Mouse (Mus musculus): ENCODE measurements around the gene Sf1. TPM values are rescaled to one million over a fixed set of nuclear protein-coding genes. Genes with fewer than 3 reads are reported as not detected.

Sf1 gene
- polyA plus RNA-seq, 1 experiment from 2014 or later: 91.7 TPM

- WGBS: 24% methylated on average over 5 of the region's 5 CpGs
- no peak overlapping the region for H3K9ac ChIP-seq (replicated peaks; ENCODE audit: low read depth, low read length)
- peak overlapping the region; percentile 18; the same call in 1 of the 2 replicates for H3K4me2 ChIP-seq (ENCODE audit: low read depth, low read length)
Measured at GRCm38 (mm10) chr19:6425595-6425994, 62.1 kb downstream of the Sf1 start.

DNA sequence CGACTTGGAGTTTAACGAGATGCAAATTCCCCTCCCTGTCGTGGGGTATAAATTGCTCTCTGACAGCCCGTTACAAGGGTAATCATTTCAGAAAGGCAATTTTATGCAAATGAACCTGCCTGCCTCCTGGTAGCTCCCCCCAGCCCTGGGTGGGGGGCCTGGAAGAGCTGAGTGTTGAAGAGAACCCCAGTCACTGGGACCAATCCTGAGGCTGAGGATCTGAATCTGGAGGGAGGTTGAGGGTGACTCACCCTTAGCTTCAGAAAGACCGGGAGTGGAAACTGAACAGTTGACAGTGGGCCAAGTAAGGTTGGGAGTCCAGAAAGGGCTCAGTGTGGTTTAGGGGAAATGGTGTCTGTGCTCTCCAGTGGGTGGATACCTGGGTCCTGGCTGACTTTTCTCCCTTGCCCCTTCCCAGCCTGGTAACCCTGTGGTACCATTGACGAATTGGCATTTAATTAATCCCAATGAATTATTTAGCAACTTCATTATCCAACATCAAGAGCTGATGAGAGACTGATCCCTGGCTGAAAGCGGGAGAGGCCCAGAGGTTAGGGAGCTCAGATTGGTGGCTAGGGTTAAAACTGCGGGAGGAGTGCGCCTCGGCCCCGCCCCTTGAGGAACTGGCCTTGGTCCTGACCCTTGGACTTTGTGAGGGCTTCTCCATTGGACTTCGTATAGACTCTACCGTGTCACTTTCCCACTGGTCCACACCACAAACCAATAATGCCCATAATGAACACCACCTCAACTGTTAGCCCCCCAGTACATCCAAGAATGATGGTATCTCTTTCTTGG, 63.4 kb downstream of the Sf1 start:
- Histone ChIP-seq H3K27me3 (ENCODE audit: control insufficient read depth, insufficient read depth, low read length) (peaks cover 7% of the 10 kb centered on the region; the same call in 1 of the 2 replicates), H3K36me3 (ENCODE audit: control insufficient read depth, insufficient read depth, low read length) (0 out of 2 replicates have a peak, but pooled peaks cover 5% of the 10 kb centered on the region), H3K9me3 (ENCODE audit: control insufficient read depth, low read length) (no peaks in the 10 kb centered on the region), H3K27ac (ENCODE audit: low read depth, low read length) (no peak overlapping the region), H3K9ac (replicated peaks; ENCODE audit: low read depth, low read length) (no peak overlapping the region), H3K4me2 (ENCODE audit: low read depth, low read length) (peak overlapping the region; percentile 42; the same call in 1 of the 2 replicates), H3K4me1 (ENCODE audit: control insufficient read depth, insufficient read depth, low read length) (peaks cover 54% of the 10 kb centered on the region), H3K4me3 (ENCODE audit: low read depth, low read length) (no peak overlapping the region)
- 10% methylated on average over 13 of the region's 13 CpGs for WGBS
- 0 out of 2 replicates have a peak, but pooled peaks have one; percentile 13 for ATAC-seq (ENCODE audit: low read depth)

More at GRCm38 (mm10) chr19:6425595-6425994, 62.1 kb downstream of the Sf1 start:
- Histone ChIP-seq H3K36me3 (ENCODE audit: control insufficient read depth, insufficient read depth, low read length) (0 out of 2 replicates have a peak, but pooled peaks cover 5% of the 10 kb centered on the region), H3K4me1 (ENCODE audit: control insufficient read depth, insufficient read depth, low read length) (peaks cover 67% of the 10 kb centered on the region), H3K27ac (ENCODE audit: low read depth, low read length) (no peak overlapping the region; the same call in 1 of the 2 replicates), H3K9me3 (ENCODE audit: control insufficient read depth, low read length) (no peaks in the 10 kb centered on the region), H3K4me3 (ENCODE audit: low read depth, low read length) (no peak overlapping the region), H3K27me3 (ENCODE audit: control insufficient read depth, insufficient read depth, low read length) (peaks cover 7% of the 10 kb centered on the region; the same call in 1 of the 2 replicates)
- ATAC-seq (ENCODE audit: low read depth): no peak

Small RNA genes within 50 kb of the gene (microRNA-seq; reads per million reads assigned to microRNA genes)
- gene Mir6989: not detected

Other genes starting within 250 kb of the Sf1 start
- gene Sac3d1, start 245.0 kb upstream of the Sf1 start, polyA plus RNA-seq (2014; fragmentation: Nextera tagmentation; extraction: Ambion mirVana): 52.1 and 53.1 TPM in 2 replicates
- gene Snx15, start 235.4 kb upstream of the Sf1 start, polyA plus RNA-seq (2014; fragmentation: Nextera tagmentation; extraction: Ambion mirVana): 63.9 and 72.8 TPM in 2 replicates
- gene Batf2, start 222.7 kb upstream of the Sf1 start, polyA plus RNA-seq (2014; fragmentation: Nextera tagmentation; extraction: Ambion mirVana): not detected in 2 replicates
- 114 and 123 TPM in 2 replicates for gene Arl2, start 222.1 kb upstream of the Sf1 start, polyA plus RNA-seq (2014; fragmentation: Nextera tagmentation; extraction: Ambion mirVana)
- gene Majin, start 179.3 kb upstream of the Sf1 start, polyA plus RNA-seq (2014; fragmentation: Nextera tagmentation; extraction: Ambion mirVana): 0.21 TPM in 1 of 2 replicates, not detected in the other
- not detected in 2 replicates for gene Gpha2, start 137.3 kb upstream of the Sf1 start, polyA plus RNA-seq (2014; fragmentation: Nextera tagmentation; extraction: Ambion mirVana)
- 150 and 154 TPM in 2 replicates for gene Ppp2r5b, start 127.8 kb upstream of the Sf1 start, polyA plus RNA-seq (2014; fragmentation: Nextera tagmentation; extraction: Ambion mirVana)
- 16.0 and 16.1 TPM in 2 replicates for gene Atg2a, start 122.0 kb upstream of the Sf1 start, polyA plus RNA-seq (2014; fragmentation: Nextera tagmentation; extraction: Ambion mirVana)
- 53.4 and 74.8 TPM in 2 replicates for gene Ehd1, start 87.0 kb upstream of the Sf1 start, polyA plus RNA-seq (2014; fragmentation: Nextera tagmentation; extraction: Ambion mirVana)
- 0.61 and 0.71 TPM in 2 replicates for gene Cdc42bpg, start 57.2 kb upstream of the Sf1 start, polyA plus RNA-seq (2014; fragmentation: Nextera tagmentation; extraction: Ambion mirVana)
- 36.8 and 43.9 TPM in 2 replicates for gene Men1, start 28.7 kb upstream of the Sf1 start, polyA plus RNA-seq (2014; fragmentation: Nextera tagmentation; extraction: Ambion mirVana)
- gene Map4k2, start 22.6 kb upstream of the Sf1 start, polyA plus RNA-seq (2014; fragmentation: Nextera tagmentation; extraction: Ambion mirVana): 13.3 and 15.8 TPM in 2 replicates
- 4.3 and 4.4 TPM in 2 replicates for gene Pygm, start 20.7 kb downstream of the Sf1 start, polyA plus RNA-seq (2014; fragmentation: Nextera tagmentation; extraction: Ambion mirVana)
- gene Rasgrp2, start 35.6 kb downstream of the Sf1 start, polyA plus RNA-seq (2014; fragmentation: Nextera tagmentation; extraction: Ambion mirVana): 81.6 and 130 TPM in 2 replicates
- 46.3 and 66.5 TPM in 2 replicates for gene Nrxn2, start 55.0 kb downstream of the Sf1 start, polyA plus RNA-seq (2014; fragmentation: Nextera tagmentation; extraction: Ambion mirVana)
- 0.11 TPM in 1 of 2 replicates, not detected in the other for gene Slc22a12, start 179.3 kb downstream of the Sf1 start, polyA plus RNA-seq (2014; fragmentation: Nextera tagmentation; extraction: Ambion mirVana)

All from neural tube, embryonic 14.5 days (tissue).